Mouse (Mus musculus) olfactory bulb, adult 2 months (tissue): ENCODE measurements at regions not wholly inside any gene's neighbourhood (a gene's known extent, or its start where the extent isn't known, plus 50 kb on each side); places are given as distances from the start of the nearest gene placed in this dataset.

ENCODE experiments used
- CTCF ChIP-seq: fragments of 200-500 bp; IDR thresholded peaks from 2 replicates; pipeline ENCODE4 v1.5.1; 2012; ENCODE audit warnings: low read depth, mild to moderate bottlenecking, low read length, moderate library complexity; ENCODE audit not compliant: insufficient read depth
- POLR2A ChIP-seq: fragments of 200-500 bp; IDR thresholded peaks from 2 replicates; pipeline ENCODE4 v1.6.1; 2012; ENCODE audit warnings: mild to moderate bottlenecking, low read depth, low read length, moderate library complexity; ENCODE audit not compliant: insufficient read depth

- TF ChIP-seq POLR2A (no peak), CTCF (no peak)
These were observed 187.4 kb upstream of the Mkln1 start for GRCm38 (mm10) chr6:31211091-31211490.
